In genomic region chr13:39935216-39935615, GRCm38 (mm10) we compare ENCODE assay signal across 24 mouse cellular contexts.
DNase-seq lines count a peak whose midpoint lies in the region; ATAC-seq and TF ChIP-seq lines count a peak whose summit lies in the region.
"Had no signal": no experiment of that assay in that cellular context is flagged by ENCODE, and none has a peak within 500 bp of the region (broad histone marks: within the 10 kb centered on the region; RNA-seq: fewer than 3 reads in every experiment).

No protein-coding gene starts in this region.

- no peaks in the 10 kb centered on the region for H3K36me3 ChIP-seq in forebrain, embryonic 14.5 days (ENCODE audit: control insufficient read depth, insufficient read depth, low read length)
- no peaks in the 10 kb centered on the region for H3K36me3 ChIP-seq in forebrain, embryonic 11.5 days (ENCODE audit: control insufficient read depth, insufficient read depth, low read length)
- H3K36me3 ChIP-seq: embryonic facial prominence, embryonic 13.5 days; embryonic facial prominence, embryonic 15.5 days; forebrain, embryonic 10.5 days; G1E had no signal

- H3K27ac ChIP-seq in forebrain, embryonic 14.5 days (ENCODE audit: low read depth, low read length): no peak overlapping the region
- H3K27ac ChIP-seq in forebrain, embryonic 11.5 days (ENCODE audit: low read depth, low read length): no peak overlapping the region
- H3K27ac ChIP-seq in left cerebral cortex, adult 2 months: no peak overlapping the region
- H3K27ac ChIP-seq: embryonic facial prominence, embryonic 13.5 days; embryonic facial prominence, embryonic 15.5 days; forebrain, embryonic 10.5 days; forebrain, embryonic 13.5 days had no signal

- no peak overlapping the region for H3K4me2 ChIP-seq in forebrain, embryonic 14.5 days (ENCODE audit: low read length)
- H3K4me2 ChIP-seq in forebrain, embryonic 11.5 days (ENCODE audit: low read depth, low read length, severe bottlenecking): no peak overlapping the region
- H3K4me2 ChIP-seq: embryonic facial prominence, embryonic 13.5 days; embryonic facial prominence, embryonic 15.5 days; forebrain, embryonic 13.5 days had no signal

- H3K4me1 ChIP-seq in forebrain, embryonic 14.5 days (ENCODE audit: control insufficient read depth, insufficient read depth, low read length): no peaks in the 10 kb centered on the region
- H3K4me1 ChIP-seq in forebrain, embryonic 11.5 days (replicated peaks; ENCODE audit: control insufficient read depth, insufficient read depth, low read length): no peaks in the 10 kb centered on the region
- H3K4me1 ChIP-seq: embryonic facial prominence, embryonic 13.5 days; embryonic facial prominence, embryonic 15.5 days; forebrain, embryonic 10.5 days; forebrain, embryonic 13.5 days had no signal

- no peak overlapping the region for H3K9ac ChIP-seq in forebrain, embryonic 14.5 days (ENCODE audit: low read length)
- H3K9ac ChIP-seq in forebrain, embryonic 11.5 days (ENCODE audit: low read length): no peak overlapping the region
- H3K9ac ChIP-seq: embryonic facial prominence, embryonic 13.5 days; embryonic facial prominence, embryonic 15.5 days; forebrain, embryonic 13.5 days had no signal

- 45% methylated on average over 2 of the region's 2 CpGs for WGBS in forebrain, embryonic 14.5 days
- 84% methylated on average over 2 of the region's 2 CpGs for WGBS in forebrain, embryonic 11.5 days

- no peak overlapping the region for H3K4me3 ChIP-seq in forebrain, embryonic 14.5 days (ENCODE audit: low read depth, low read length)
- H3K4me3 ChIP-seq in forebrain, embryonic 11.5 days (ENCODE audit: low read depth, low read length): no peak overlapping the region
- no peak overlapping the region for H3K4me3 ChIP-seq in left cerebral cortex, adult 2 months
- H3K4me3 ChIP-seq: embryonic facial prominence, embryonic 13.5 days; embryonic facial prominence, embryonic 15.5 days; erythroblast, embryonic 14.5 days; forebrain, embryonic 10.5 days; forebrain, embryonic 13.5 days had no signal

- peak; percentile 70 to 71 for DNase-seq in cerebellum, postnatal 10 days
- no peak for DNase-seq in cerebellum, adult 11 months
- peak; percentile 36 for DNase-seq in forebrain, embryonic 14.5 days (ENCODE audit: low spot score)
- DNase-seq in forebrain, embryonic 11.5 days (ENCODE audit: low spot score): no peak
- peak; percentile 15 for DNase-seq in left cerebral cortex, postnatal 4 days
- DNase-seq in left cerebral cortex, adult 2 months (ENCODE audit: extremely low spot score in 1 of 2, low spot score in 2 of 2): no peak
- DNase-seq: adrenal gland, adult 8-10 months; adrenal gland, postnatal 14 days; adrenal gland, postnatal 36 days; B cell, adult 2 months; cerebellum, adult 11-12 months; cerebellum, adult 9-11 months; cerebellum, postnatal 36 days; embryo, embryonic 11 days had no signal

- no peaks in the 10 kb centered on the region for H3K27me3 ChIP-seq in forebrain, embryonic 14.5 days (replicated peaks; ENCODE audit: control insufficient read depth, insufficient read depth, low read length)
- no peaks in the 10 kb centered on the region for H3K27me3 ChIP-seq in forebrain, embryonic 11.5 days (ENCODE audit: control insufficient read depth, insufficient read depth, low read length)
- H3K27me3 ChIP-seq: CH12.LX; embryonic facial prominence, embryonic 13.5 days; embryonic facial prominence, embryonic 15.5 days; forebrain, embryonic 13.5 days; Patski had no signal

- intact Hi-C loops in left cerebral cortex, postnatal 4 days (cut with DNase I): no loop called here
- intact Hi-C loops in left cerebral cortex, adult 2 months (cut with DNase I): no loop called here

- no peak for TF ChIP-seq CTCF in left cerebral cortex, adult 2 months (IDR thresholded peaks at IDR 0.05)

- ATAC-seq in forebrain, embryonic 14.5 days: no peak
- no peak for ATAC-seq in forebrain, embryonic 11.5 days (replicated peaks; ENCODE audit: low FRiP score)
- ATAC-seq: activated CD4-positive, CD25-positive, alpha-beta regulatory T cell, adult 4 months; CD4-positive, CD25-positive, alpha-beta regulatory T cell, adult 4 months; forebrain, embryonic 13.5 days; Patski had no signal

- H3K9me3 ChIP-seq in forebrain, embryonic 14.5 days (replicated peaks; ENCODE audit: control insufficient read depth, low read length): no peaks in the 10 kb centered on the region
- H3K9me3 ChIP-seq in forebrain, embryonic 11.5 days (ENCODE audit: control insufficient read depth, low read length): no peaks in the 10 kb centered on the region
- H3K9me3 ChIP-seq: embryonic facial prominence, embryonic 13.5 days; embryonic facial prominence, embryonic 15.5 days; forebrain, embryonic 10.5 days; forebrain, embryonic 13.5 days had no signal

Comparison
In these comparisons a context has a peak if more than half of its experiments do, and no peak if none do; other contexts are left out.
1. DNase-seq: peak in cerebellum, postnatal 10 days (2 of 2), forebrain, embryonic 14.5 days (single experiment) and left cerebral cortex, postnatal 4 days (single experiment); none in cerebellum, adult 11 months (single experiment), forebrain, embryonic 11.5 days (single experiment) and left cerebral cortex, adult 2 months (0 of 2).